Mouse (Mus musculus) kidney, embryonic 14.5 days (tissue): ENCODE measurements around the gene Krt35. TPM values are rescaled to one million over a fixed set of nuclear protein-coding genes. Genes with fewer than 3 reads are reported as not detected.

Source experiments
- ATAC-seq: fragments of 200-750 bp; cut with Nextera tagmentation; 2 replicates; pipeline ENCODE4 v1.8.0; 2017; ENCODE audit warnings: moderate number of reproducible peaks, mild to moderate bottlenecking, moderate TSS enrichment, moderate library complexity; ENCODE audit not compliant: low FRiP score, low TSS enrichment
- H3K27ac ChIP-seq: fragments of 300-500 bp; sonication (generic); 2 replicates; pipeline ENCODE4 v1.5.1; 2014; ENCODE audit warnings: low read depth, mild to moderate bottlenecking, low read length, moderate library complexity, mixed read lengths
- H3K27me3 ChIP-seq: fragments of 300-500 bp; sonication (generic); 2 replicates; pipeline ENCODE4 v1.6.1; 2014; ENCODE audit warnings: mild to moderate bottlenecking, low read length; ENCODE audit not compliant: control insufficient read depth, insufficient read depth
- H3K36me3 ChIP-seq: fragments of 300-500 bp; sonication (generic); 2 replicates; pipeline ENCODE4 v1.6.1; 2014; ENCODE audit warnings: low read length, mixed read lengths; ENCODE audit not compliant: control insufficient read depth, insufficient read depth
- H3K4me1 ChIP-seq: fragments of 300-500 bp; sonication (generic); 2 replicates; pipeline ENCODE4 v1.6.1; 2014; ENCODE audit warnings: low read length, mixed read lengths; ENCODE audit not compliant: control insufficient read depth, insufficient read depth
- H3K4me2 ChIP-seq: fragments of 300-500 bp; sonication (generic); replicated peaks from 2 replicates; pipeline ENCODE4 v1.6.1; 2014; ENCODE audit warnings: low read depth, mild to moderate bottlenecking, low read length
- H3K4me3 ChIP-seq: fragments of 300-500 bp; sonication (generic); 2 replicates; pipeline ENCODE4 v1.5.1; 2014; ENCODE audit warnings: mild to moderate bottlenecking, low read length
- H3K9ac ChIP-seq: fragments of 300-500 bp; sonication (generic); 2 replicates; pipeline ENCODE4 v1.6.1; 2014; ENCODE audit warnings: low read depth, mild to moderate bottlenecking, low read length, moderate library complexity
- H3K9me3 ChIP-seq: fragments of 300-500 bp; sonication (generic); 2 replicates; pipeline ENCODE4 v1.6.1; 2016; ENCODE audit warnings: low read length; ENCODE audit not compliant: control insufficient read depth
- WGBS: fragments of 180-500 bp; shearing (Covaris S2); extraction: QIAGEN DNeasy Blood & Tissue Kit; methylation state at CpG from one replicate; pipeline ENCODE4 v1.1.7; 2014; 5-methylcytosine and 5-hydroxymethylcytosine counted together
- polyA plus RNA-seq: library from polyadenylated mRNA; unstranded; fragments of >200 nt; fragmentation: Nextera tagmentation; extraction: Ambion mirVana; gene quantifications from 2 replicates; pipeline ENCODE4 v1.2.1, GENCODE M21; 2014

Krt35 gene
- polyA plus RNA-seq, 1 experiment from 2014 or later, result not detected

- no peak overlapping the region for H3K27ac ChIP-seq
- no peak overlapping the region for H3K4me3 ChIP-seq
- no peaks in the 10 kb centered on the region for H3K4me1 ChIP-seq
- H3K27me3 ChIP-seq, result no peaks in the 10 kb centered on the region
- no peak overlapping the region for H3K9ac ChIP-seq
- 87% methylated on average over 2 of the region's 2 CpGs for WGBS
- no peak for ATAC-seq
- no peaks in the 10 kb centered on the region for H3K9me3 ChIP-seq
- no peaks in the 10 kb centered on the region for H3K36me3 ChIP-seq
- no peak overlapping the region for H3K4me2 ChIP-seq
Measured at GRCm38 (mm10) chr11:100047193-100047592, 48.8 kb downstream of the Krt35 start.

GRCm38 (mm10) chr11:100046303-100046866, 49.7 kb downstream of the Krt35 start:
- no peak overlapping the region for H3K4me2 ChIP-seq
- H3K9ac ChIP-seq, result no peak overlapping the region
- H3K4me3 ChIP-seq, result no peak overlapping the region
- H3K4me1 ChIP-seq, result no peaks in the 10 kb centered on the region
- no peaks in the 10 kb centered on the region for H3K9me3 ChIP-seq
- H3K27ac ChIP-seq, result no peak overlapping the region
- ATAC-seq, result no peak
- no peaks in the 10 kb centered on the region for H3K27me3 ChIP-seq
- WGBS, result 73% methylated on average over 6 of the region's 6 CpGs
- no peaks in the 10 kb centered on the region for H3K36me3 ChIP-seq

Other genes with a start within 250 kb of the Krt35 start
- gene Krtap4-16, start 244.6 kb downstream of the Krt35 start, polyA plus RNA-seq, result not detected in 2 replicates
- gene Gm11568, start 238.3 kb downstream of the Krt35 start, polyA plus RNA-seq, result not detected in 2 replicates
- gene Gm11559, start 231.8 kb downstream of the Krt35 start, polyA plus RNA-seq, result not detected in 2 replicates
- not detected in 2 replicates for gene Krtap9-1, start 222.9 kb downstream of the Krt35 start, polyA plus RNA-seq
- gene Gm11567, start 217.1 kb downstream of the Krt35 start, polyA plus RNA-seq, result not detected in 2 replicates
- not detected in 2 replicates for gene Krtap31-1, start 188.3 kb downstream of the Krt35 start, polyA plus RNA-seq
- gene Gm11565, start 181.5 kb downstream of the Krt35 start, polyA plus RNA-seq, result not detected in 2 replicates
- not detected in 2 replicates for gene Krtap31-2, start 159.9 kb downstream of the Krt35 start, polyA plus RNA-seq
- not detected in 2 replicates for gene Krtap9-5, start 147.8 kb downstream of the Krt35 start, polyA plus RNA-seq
- gene Krtap29-1, start 117.2 kb downstream of the Krt35 start, polyA plus RNA-seq, result not detected in 2 replicates
- gene Krtap16-1, start 109.6 kb downstream of the Krt35 start, polyA plus RNA-seq, result not detected in 2 replicates
- gene Krtap17-1, start 102.2 kb downstream of the Krt35 start, polyA plus RNA-seq, result not detected in 2 replicates
- gene Krt33a, start 80.0 kb downstream of the Krt35 start, polyA plus RNA-seq, result not detected in 2 replicates
- gene Krt33b, start 66.4 kb downstream of the Krt35 start, polyA plus RNA-seq, result not detected in 2 replicates
- gene Krt34, start 54.7 kb downstream of the Krt35 start, polyA plus RNA-seq, result 0.11 TPM in 1 of 2 replicates, not detected in the other
- not detected in 2 replicates for gene Krt31, start 45.7 kb downstream of the Krt35 start, polyA plus RNA-seq
- not detected in 2 replicates for gene Krt32, start 8.0 kb downstream of the Krt35 start, polyA plus RNA-seq
- gene Krt36, start 9.4 kb upstream of the Krt35 start, polyA plus RNA-seq, result 1.4 and 1.5 TPM in 2 replicates
- gene Krt13, start 25.3 kb upstream of the Krt35 start, polyA plus RNA-seq, result not detected in 2 replicates
- gene Krt15, start 39.7 kb upstream of the Krt35 start, polyA plus RNA-seq, result 0.96 and 1.2 TPM in 2 replicates
- 24.2 and 31.4 TPM in 2 replicates for gene Krt19, start 52.4 kb upstream of the Krt35 start, polyA plus RNA-seq
- gene Krt9, start 97.0 kb upstream of the Krt35 start, polyA plus RNA-seq, result not detected in 2 replicates
- gene Krt14, start 111.3 kb upstream of the Krt35 start, polyA plus RNA-seq, result not detected in 2 replicates
- not detected in 2 replicates for gene Krt16, start 152.7 kb upstream of the Krt35 start, polyA plus RNA-seq
- gene Krt17, start 164.8 kb upstream of the Krt35 start, polyA plus RNA-seq, result 0.13 and 0.14 TPM in 2 replicates
- gene Krt42, start 173.6 kb upstream of the Krt35 start, polyA plus RNA-seq, result not detected in 2 replicates
- gene Eif1, start 223.6 kb upstream of the Krt35 start, polyA plus RNA-seq, result 1,744 and 1,749 TPM in 2 replicates
- not detected in 2 replicates for gene Gast, start 238.2 kb upstream of the Krt35 start, polyA plus RNA-seq